Mouse (Mus musculus) brain, embryonic 14.5 days (tissue): ENCODE measurements around the gene Zbtb18.

ENCODE experiments used
- CTCF ChIP-seq: fragments of 200-500 bp; IDR thresholded peaks from 2 replicates; pipeline ENCODE4 v1.5.1; 2012; ENCODE audit warnings: inconsistent platforms, mild to moderate bottlenecking, moderate library complexity, borderline replicate concordance; ENCODE audit not compliant: insufficient read depth, insufficient read length; ENCODE audit errors: extremely low read depth
- POLR2A ChIP-seq: fragments of 200-500 bp; IDR thresholded peaks from 2 replicates; pipeline ENCODE4 v1.6.1; 2012; ENCODE audit warnings: mild to moderate bottlenecking, inconsistent platforms, borderline replicate concordance; ENCODE audit not compliant: poor library complexity, insufficient read depth, insufficient read length, severe bottlenecking; ENCODE audit errors: extremely low read depth

GRCm38 (mm10) chr1:177455466-177455865 lies 13.3 kb downstream of the Zbtb18 start:
- TF ChIP-seq CTCF (no peak), POLR2A (no peak)
